Mouse (Mus musculus): ENCODE measurements around the gene Slc25a17.

GRCm38 (mm10) chr15:81313928-81314327, 46.7 kb downstream of the Slc25a17 start:
- TF ChIP-seq CTCF (IDR thresholded peaks at IDR 0.05; ENCODE audit: low read depth, low read length): no peak
- TF ChIP-seq GATA1 (IDR thresholded peaks at IDR 0.05; ENCODE audit: borderline replicate concordance, low read length): no peak
- TF ChIP-seq TAL1 (conservative IDR thresholded peaks at IDR 0.05; ENCODE audit: low read depth, low read length): no peak
- no peak for TF ChIP-seq POLR2AphosphoS5 (IDR thresholded peaks at IDR 0.05; ENCODE audit: insufficient replicate concordance, low read depth, low read length)

All from G1E (cell line).